Mouse (Mus musculus) liver, adult 2 months (tissue): Measurements from ENCODE around the gene Cipc. TPM values are rescaled to one million over a fixed set of nuclear protein-coding genes. Genes with fewer than 3 reads are reported as not detected.

Experiments used
- DNase-seq: peaks from one replicate; pipeline ENCODE4 v3.0.0-alpha.2; 2011; ENCODE audit warnings: low read depth, low spot score; ENCODE audit errors: extremely low read depth
- H3K27ac ChIP-seq: fragments of 200-500 bp; replicated peaks from 2 replicates; pipeline ENCODE4 v1.5.1; 2012; ENCODE audit warnings: low read depth, mild to moderate bottlenecking, control low read depth, inconsistent platforms, low read length; ENCODE audit not compliant: insufficient read depth
- H3K27me3 ChIP-seq: fragments of 200-500 bp; 2 replicates; pipeline ENCODE4 v1.6.1; 2012; ENCODE audit warnings: mild to moderate bottlenecking, moderate library complexity, low read length, inconsistent platforms; ENCODE audit not compliant: control insufficient read depth, insufficient read depth
- H3K36me3 ChIP-seq: fragments of 200-500 bp; 2 replicates; pipeline ENCODE4 v1.6.1; 2012; ENCODE audit warnings: low read length, inconsistent platforms; ENCODE audit not compliant: control insufficient read depth, insufficient read depth
- H3K4me1 ChIP-seq: fragments of 200-500 bp; 2 replicates; pipeline ENCODE4 v1.6.1; 2011; ENCODE audit warnings: low read length; ENCODE audit not compliant: control insufficient read depth, insufficient read depth
- H3K4me3 ChIP-seq: fragments of 200-500 bp; 2 replicates; pipeline ENCODE4 v1.5.1; 2011; ENCODE audit warnings: low read depth, mild to moderate bottlenecking, control low read depth, low read length, moderate library complexity; ENCODE audit not compliant: insufficient read depth
- H3K79me2 ChIP-seq: fragments of 200-500 bp; 2 replicates; pipeline ENCODE4 v1.6.1; 2012; ENCODE audit warnings: inconsistent platforms, mild to moderate bottlenecking, low read length, moderate library complexity; ENCODE audit not compliant: control insufficient read depth, insufficient read depth
- H3K9ac ChIP-seq: fragments of 200-500 bp; 2 replicates; pipeline ENCODE4 v1.6.1; 2012; ENCODE audit warnings: low read depth, mild to moderate bottlenecking, control low read depth, inconsistent platforms, low read length
- CTCF ChIP-seq: fragments of 200-500 bp; IDR thresholded peaks from 2 replicates; pipeline ENCODE4 v1.5.1; 2011; ENCODE audit warnings: low read depth, low read length, control low read depth
- POLR2A ChIP-seq: fragments of 200-500 bp; IDR thresholded peaks from 2 replicates; pipeline ENCODE4 v1.6.1; 2011; ENCODE audit warnings: low read length, control low read depth; ENCODE audit not compliant: insufficient read depth; ENCODE audit errors: extremely low read depth
- WGBS: fragments of 180-500 bp; shearing (Covaris S2); methylation state at CpG from one replicate; pipeline ENCODE4 v1.1.7; 2018; 5-methylcytosine and 5-hydroxymethylcytosine counted together
- polyA plus RNA-seq: library from polyadenylated mRNA; depleted of rRNA; stranded (reverse); fragments of >200 nt; gene quantifications from 2 replicates; pipeline ENCODE4 v1.2.3, GENCODE M21; 2012
- total RNA-seq: library from RNA; depleted of rRNA; stranded (reverse); fragments of >200 nt; gene quantifications from 2 replicates; pipeline ENCODE4 v1.2.3, GENCODE M21; 2014

Gene Cipc
- total and polyA plus RNA-seq, 2 experiments = 26.4 to 36.0 TPM

GRCm38 (mm10) chr12:86983470-86984193, 36.8 kb downstream of the Cipc start:
- no peaks in the 10 kb centered on the region for H3K79me2 ChIP-seq
- no peaks in the 10 kb centered on the region for H3K4me1 ChIP-seq
- no peak overlapping the region for H3K27ac ChIP-seq
- TF ChIP-seq CTCF (no peak), POLR2A (no peak)
- DNase-seq = peak; percentile 7
- H3K36me3 ChIP-seq = no peaks in the 10 kb centered on the region
- H3K4me3 ChIP-seq = no peak overlapping the region
- 6% methylated on average over 28 of the region's 28 CpGs for WGBS
- peaks cover 6% of the 10 kb centered on the region for H3K27me3 ChIP-seq
- H3K9ac ChIP-seq = no peak overlapping the region

GRCm38 (mm10) chr12:86984194-86984555, 37.3 kb downstream of the Cipc start:
- TF ChIP-seq POLR2A = no peak
- no peak for TF ChIP-seq CTCF
- H3K36me3 ChIP-seq = no peaks in the 10 kb centered on the region
- no peak for DNase-seq
- WGBS = 12% methylated on average over 6 of the region's 6 CpGs
- no peaks in the 10 kb centered on the region for H3K4me1 ChIP-seq
- peaks cover 8% of the 10 kb centered on the region for H3K27me3 ChIP-seq
- no peak overlapping the region for H3K27ac ChIP-seq
- no peak overlapping the region for H3K9ac ChIP-seq
- H3K4me3 ChIP-seq = no peak overlapping the region
- H3K79me2 ChIP-seq = no peaks in the 10 kb centered on the region

- no peak overlapping the region for H3K4me3 ChIP-seq
- peaks cover 16% of the 10 kb centered on the region for H3K27me3 ChIP-seq
- H3K4me1 ChIP-seq = no peaks in the 10 kb centered on the region
- no peak overlapping the region for H3K9ac ChIP-seq
- H3K36me3 ChIP-seq = no peaks in the 10 kb centered on the region
- TF ChIP-seq POLR2A = no peak
- no peak for TF ChIP-seq CTCF
- no peak for DNase-seq
- no peak overlapping the region for H3K27ac ChIP-seq
- H3K79me2 ChIP-seq = no peaks in the 10 kb centered on the region
- WGBS = 62% methylated on average over 4 of the region's 4 CpGs
Measured at GRCm38 (mm10) chr12:86986562-86986961, 39.7 kb downstream of the Cipc start.

GRCm38 (mm10) chr12:86988227-86988626, 41.4 kb downstream of the Cipc start:
- no peaks in the 10 kb centered on the region for H3K4me1 ChIP-seq
- H3K27ac ChIP-seq = no peak overlapping the region
- TF ChIP-seq CTCF = no peak
- TF ChIP-seq POLR2A = no peak
- H3K4me3 ChIP-seq = no peak overlapping the region
- WGBS = 44% methylated on average over 16 of the region's 16 CpGs
- no peak overlapping the region for H3K9ac ChIP-seq
- DNase-seq = no peak
- no peaks in the 10 kb centered on the region for H3K79me2 ChIP-seq
- peaks cover 16% of the 10 kb centered on the region for H3K27me3 ChIP-seq
- no peaks in the 10 kb centered on the region for H3K36me3 ChIP-seq

DNA sequence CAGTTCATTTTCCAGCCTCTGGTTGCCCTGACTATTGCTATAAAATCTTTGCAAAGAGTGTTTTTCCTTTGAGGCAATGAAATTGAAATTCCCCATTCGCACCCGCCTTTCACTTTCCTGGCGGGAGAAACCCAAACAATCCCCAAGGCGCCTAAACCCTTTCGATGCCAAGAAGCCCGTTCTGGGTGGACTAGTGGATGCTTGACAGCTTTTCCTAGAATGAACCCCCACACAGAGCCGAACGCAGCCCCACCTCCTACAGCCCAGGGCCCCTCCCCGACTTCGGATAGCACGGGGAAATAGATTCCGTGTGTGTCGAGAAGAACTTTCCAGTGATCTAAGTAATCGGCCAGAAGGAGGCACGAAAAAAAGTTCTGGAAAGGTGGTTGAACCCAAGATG, 42.5 kb downstream of the Cipc start:
- no peak overlapping the region for H3K4me3 ChIP-seq
- H3K9ac ChIP-seq = no peak overlapping the region
- peaks cover 13% of the 10 kb centered on the region for H3K27me3 ChIP-seq
- no peaks in the 10 kb centered on the region for H3K36me3 ChIP-seq
- TF ChIP-seq CTCF (no peak), POLR2A (no peak)
- H3K79me2 ChIP-seq = no peaks in the 10 kb centered on the region
- 13% methylated on average over 15 of the region's 15 CpGs for WGBS
- DNase-seq = no peak
- no peaks in the 10 kb centered on the region for H3K4me1 ChIP-seq
- H3K27ac ChIP-seq = no peak overlapping the region

- no peaks in the 10 kb centered on the region for H3K79me2 ChIP-seq
- H3K36me3 ChIP-seq = no peaks in the 10 kb centered on the region
- H3K27ac ChIP-seq = no peak within 1 kb of the TSS
- H3K27me3 ChIP-seq = peaks cover 13% of the 10 kb centered on the region
- TF ChIP-seq POLR2A (no peak), CTCF (no peak)
- H3K4me3 ChIP-seq = no peak within 1 kb of the TSS
- H3K4me1 ChIP-seq = no peaks in the 10 kb centered on the region
- no peak for DNase-seq
- 4% methylated on average over 54 of the region's 68 CpGs for WGBS
- H3K9ac ChIP-seq = no peak within 1 kb of the TSS
Measured at GRCm38 (mm10) chr12:86989890-86990754, 43.3 kb downstream of the Cipc start, which contains the start of gene Zdhhc22. Gene Zdhhc22 (minus strand): TSS chr12:86990430.
